In genomic region chr2:130538876-130539546, GRCm38 (mm10) we compare ENCODE assay signal across 22 mouse cellular contexts. TPM values are rescaled to one million over a fixed set of nuclear protein-coding genes. Genes with fewer than 3 reads are reported as not detected.
DNase-seq lines count a peak whose midpoint lies in the region; ATAC-seq and TF ChIP-seq lines count a peak whose summit lies in the region.
"Had no signal": no experiment of that assay in that cellular context is flagged by ENCODE, and none has a peak within 500 bp of the region (broad histone marks: within the 10 kb centered on the region; RNA-seq: fewer than 3 reads in every experiment).

No protein-coding gene starts in this region.

- H3K27me3 ChIP-seq in liver, embryonic 13.5 days = no peaks in the 10 kb centered on the region
- H3K27me3 ChIP-seq in MEL (ENCODE audit: control insufficient read depth in 1 of 2, insufficient read depth in 2 of 2, low read length in 2 of 2) = no peaks in the 10 kb centered on the region
- H3K27me3 ChIP-seq: embryonic facial prominence, embryonic 13.5 days; forebrain, embryonic 12.5 days had no signal

- no peak overlapping the region for H3K4me3 ChIP-seq in liver, embryonic 13.5 days (replicated peaks)
- no peak overlapping the region for H3K4me3 ChIP-seq in MEL (ENCODE audit: control insufficient read depth in 1 of 2, insufficient read depth in 1 of 2, low read depth in 2 of 2, low read length in 2 of 2)
- H3K4me3 ChIP-seq: embryonic facial prominence, embryonic 13.5 days; forebrain, embryonic 12.5 days had no signal

- no peaks in the 10 kb centered on the region; the same call in 1 of the 2 replicates for H3K4me1 ChIP-seq in liver, embryonic 13.5 days (replicated peaks)
- H3K4me1 ChIP-seq in MEL (ENCODE audit: control insufficient read depth in 1 of 2, insufficient read depth in 2 of 2, low read length in 2 of 2) = peaks cover 2 to 13% of the 10 kb centered on the region in 2 experiments
- H3K4me1 ChIP-seq: embryonic facial prominence, embryonic 13.5 days; forebrain, embryonic 12.5 days had no signal

- 53% methylated on average over 8 of the region's 8 CpGs for WGBS in liver, embryonic 13.5 days (ENCODE audit: insufficient replicate concordance)

- peak in 1 of 2 experiments; percentile 19; a peak in 1 of 4 replicates for TF ChIP-seq EP300 in MEL (IDR thresholded peaks at IDR 0.05; ENCODE audit: low read depth in 1 of 2, low read length in 2 of 2)

- ATAC-seq in liver, embryonic 13.5 days (ENCODE audit: low read depth) = 0 out of 2 replicates have a peak, but pooled peaks have one; percentile 29
- ATAC-seq: hindbrain, postnatal 0 days had no signal

- no peak overlapping the region for H3K9ac ChIP-seq in liver, embryonic 13.5 days
- H3K9ac ChIP-seq in MEL (ENCODE audit: control insufficient read depth, low read depth, low read length, poor library complexity, severe bottlenecking) = no peak overlapping the region
- H3K9ac ChIP-seq: embryonic facial prominence, embryonic 13.5 days; forebrain, embryonic 12.5 days; lung, embryonic 14.5 days had no signal

- TF ChIP-seq RAD21 in MEL (IDR thresholded peaks at IDR 0.05; ENCODE audit: low read depth, low read length) = no peak

- no peaks in the 10 kb centered on the region for H3K79me2 ChIP-seq in MEL (ENCODE audit: control insufficient read depth, insufficient read depth, low read length, poor library complexity)

- no peak for DNase-seq in liver, embryonic 13.5 days
- DNase-seq in liver (no peak), MEL (ENCODE audit: low read depth, low spot score) (peak; percentile 54)
- peak; percentile 73 for DNase-seq in induced T-regulatory cell, adult 2 months (ENCODE audit: low read depth)
- peak; percentile 58 for DNase-seq in thymus, postnatal 25 days
- no peak for DNase-seq in cerebellum, adult 9-11 months
- no peak for DNase-seq in frontal cortex, adult 2 months (ENCODE audit: extremely low spot score in 1 of 2, low spot score in 1 of 2)
- no peak for DNase-seq in cerebellum, postnatal 4 days (ENCODE audit: low spot score in 2 of 2)
- DNase-seq: adrenal gland, adult 8-10 months; cerebellum, postnatal 25 days; heart, adult 18-20 months; heart, postnatal 14 days; lung, embryonic 14.5 days; right cerebral cortex, adult 18-20 months; spleen, adult 18-20 months had no signal

- H3K27ac ChIP-seq in liver, embryonic 13.5 days = no peak overlapping the region
- peak overlapping the region; percentile 45; the same call in 1 of the 2 replicates for H3K27ac ChIP-seq in MEL (ENCODE audit: control insufficient read depth, low read depth, low read length)
- H3K27ac ChIP-seq: embryonic facial prominence, embryonic 13.5 days; forebrain, embryonic 12.5 days; hindbrain, postnatal 0 days; kidney, postnatal 0 days had no signal

- no peaks in the 10 kb centered on the region for H3K9me3 ChIP-seq in liver, embryonic 13.5 days (replicated peaks)
- H3K9me3 ChIP-seq in MEL (replicated peaks; ENCODE audit: insufficient read depth, low read length) = no peaks in the 10 kb centered on the region
- H3K9me3 ChIP-seq: embryonic facial prominence, embryonic 13.5 days; forebrain, embryonic 12.5 days had no signal

- peaks cover 75% of the 10 kb centered on the region for H3K36me3 ChIP-seq in liver, embryonic 13.5 days
- peaks cover 2 to 7% of the 10 kb centered on the region in 2 experiments; a peak in 2 of 4 replicates for H3K36me3 ChIP-seq in MEL (ENCODE audit: control insufficient read depth in 1 of 2, insufficient read depth in 2 of 2, low read length in 2 of 2)

- no peak overlapping the region for H3K4me2 ChIP-seq in liver, embryonic 13.5 days
- H3K4me2 ChIP-seq: embryonic facial prominence, embryonic 13.5 days; forebrain, embryonic 12.5 days; lung, embryonic 14.5 days had no signal

- no peak for TF ChIP-seq POLR2A in MEL (IDR thresholded peaks at IDR 0.05; ENCODE audit: control insufficient read depth in 1 of 2, insufficient read depth in 1 of 2, low read depth in 1 of 2, low read length in 2 of 2, poor library complexity in 1 of 2)

- no peak for TF ChIP-seq CTCF in MEL (IDR thresholded peaks at IDR 0.05 in 2 of 3, conservative IDR thresholded peaks at IDR 0.05 in 1 of 3; ENCODE audit: control insufficient read depth in 1 of 3, insufficient read depth in 1 of 3, low read depth in 2 of 3, low read length in 3 of 3, poor library complexity in 1 of 3, severe bottlenecking in 1 of 3)

TF ChIP-seq in MEL, 35 proteins besides CTCF, POLR2A, EP300 and RAD21:
- TF ChIP-seq BHLHE40 (IDR thresholded peaks at IDR 0.05; ENCODE audit: borderline replicate concordance, low read depth, low read length) (no peak), SIN3A (IDR thresholded peaks at IDR 0.05; ENCODE audit: low read length) (0 out of 2 replicates have a peak, but pooled peaks have one; percentile 18), MAFK (IDR thresholded peaks at IDR 0.05; ENCODE audit: borderline replicate concordance, low read depth, low read length) (peak; percentile 93)
TF ChIP-seq in MEL: peak in this region for 2.

RNA-seq across cellular contexts. Expression of gene Mrps26, which starts 24.5 kb away (rescaled TPM):
- 65.7 and 68.3 TPM in 2 replicates for polyA plus RNA-seq in liver, embryonic 13.5 days (2015; fragmentation: Nextera tagmentation; extraction: Ambion mirVana)
- total RNA-seq in MEL (2012; rRNA removed) = 108 and 121 TPM in 2 replicates
- polyA plus RNA-seq in MEL (2012; ENCODE audit: insufficient read depth in 1 of 2, insufficient read length in 2 of 2, low read depth in 1 of 2, low replicate concordance in 2 of 2, missing spikeins in 1 of 2) = 100 to 1,000 TPM in 1 of 2 experiments, not detected in 1; 154 TPM
- 80.5 and 86.1 TPM in 2 replicates for polyA plus RNA-seq in frontal cortex, adult 2 months (2012; rRNA removed)

RNA-seq across cellular contexts. Expression of gene Oxt, which starts 37.0 kb away (rescaled TPM):
- not detected in 2 replicates for polyA plus RNA-seq in liver, embryonic 13.5 days (2015; fragmentation: Nextera tagmentation; extraction: Ambion mirVana)
- total RNA-seq in MEL (2012; rRNA removed) = not detected in 2 replicates
- under 1 TPM in 1 of 2 experiments, not detected in 1; 0.14 TPM for polyA plus RNA-seq in MEL (2012; ENCODE audit: insufficient read depth in 1 of 2, insufficient read length in 2 of 2, low read depth in 1 of 2, low replicate concordance in 2 of 2, missing spikeins in 1 of 2)
- polyA plus RNA-seq in frontal cortex, adult 2 months (2012; rRNA removed) = 0.76 TPM in 1 of 2 replicates, not detected in the other
- total RNA-seq: adrenal gland, adult 8-10 months; heart, adult 18-20 months; heart, postnatal 14 days; monocyte, adult 5-6 weeks; neutrophil, adult 5-6 weeks had no signal
- polyA plus RNA-seq: C2C12; embryonic facial prominence, embryonic 13.5 days; forebrain, embryonic 12.5 days; hindbrain, postnatal 0 days; lung, embryonic 14.5 days had no signal

RNA-seq across cellular contexts. Expression of gene Avp, which starts 43.3 kb away (rescaled TPM):
- not detected in 2 replicates for polyA plus RNA-seq in liver, embryonic 13.5 days (2015; fragmentation: Nextera tagmentation; extraction: Ambion mirVana)
- not detected in 2 replicates for total RNA-seq in MEL (2012; rRNA removed)
- polyA plus RNA-seq in MEL (2012; ENCODE audit: insufficient read depth in 1 of 2, insufficient read length in 2 of 2, low read depth in 1 of 2, low replicate concordance in 2 of 2, missing spikeins in 1 of 2) = not detected
- 0.50 and 0.76 TPM in 2 replicates for polyA plus RNA-seq in frontal cortex, adult 2 months (2012; rRNA removed)
- total RNA-seq: adrenal gland, adult 8-10 months; monocyte, adult 5-6 weeks; neutrophil, adult 5-6 weeks had no signal
- polyA plus RNA-seq: C2C12; embryonic facial prominence, embryonic 13.5 days; forebrain, embryonic 12.5 days; kidney, postnatal 0 days; lung, embryonic 14.5 days had no signal

Comparison
In these comparisons a context has a peak if more than half of its experiments do, and no peak if none do; other contexts are left out.
1. DNase-seq: peak in MEL (single experiment), induced T-regulatory cell, adult 2 months (single experiment) and thymus, postnatal 25 days (single experiment); none in liver, embryonic 13.5 days (single experiment), liver (single experiment), cerebellum, adult 9-11 months (single experiment), frontal cortex, adult 2 months (0 of 2) and cerebellum, postnatal 4 days (0 of 2).